ENCODE assay signal across 10 mouse cellular contexts in genomic region chr2:157715586-157716191, GRCm38 (mm10). TPM values are rescaled to one million over a fixed set of nuclear protein-coding genes. Genes with fewer than 3 reads are reported as not detected.
DNase-seq lines count a peak whose midpoint lies in the region; ATAC-seq lines count a peak whose summit lies in the region.
"Had no signal": no experiment of that assay in that cellular context is flagged by ENCODE, and none has a peak within 500 bp of the region (broad histone marks: within the 10 kb centered on the region; RNA-seq: fewer than 3 reads in every experiment).

No protein-coding gene starts in this region.

- H3K36me3 ChIP-seq in hindbrain, embryonic 14.5 days (replicated peaks; ENCODE audit: control insufficient read depth, insufficient read depth): no peaks in the 10 kb centered on the region

- 29% methylated on average over 12 of the region's 12 CpGs for WGBS in hindbrain, embryonic 14.5 days

- H3K27me3 ChIP-seq in hindbrain, embryonic 14.5 days (ENCODE audit: control insufficient read depth, insufficient read depth, low read length): no peaks in the 10 kb centered on the region

- H3K4me3 ChIP-seq in hindbrain, embryonic 14.5 days (replicated peaks; ENCODE audit: low read length): no peak overlapping the region

- H3K4me2 ChIP-seq in hindbrain, embryonic 14.5 days (replicated peaks): no peak overlapping the region

- no peaks in the 10 kb centered on the region for H3K9me3 ChIP-seq in hindbrain, embryonic 14.5 days (ENCODE audit: control insufficient read depth, low read length)

- H3K9ac ChIP-seq in hindbrain, embryonic 14.5 days: no peak overlapping the region

- no peak overlapping the region for H3K27ac ChIP-seq in hindbrain, embryonic 14.5 days
- H3K27ac ChIP-seq: macrophage had no signal

- DNase-seq in kidney, postnatal 4 days: peak; percentile 49 to 61
- no peak for DNase-seq in kidney, postnatal 36 days
- peak; percentile 23 to 39 for DNase-seq in adrenal gland, postnatal 36 days
- DNase-seq in hindbrain, embryonic 14.5 days (ENCODE audit: low spot score): peak; percentile 55
- peak; percentile 51 for DNase-seq in ovary, adult 18-20 months (ENCODE audit: low spot score)
- DNase-seq in urinary bladder, postnatal 25 days (ENCODE audit: low spot score): no peak
- DNase-seq: thymus, postnatal 4 days had no signal

- peak; percentile 65; the same call in 1 of the 2 replicates for ATAC-seq in hindbrain, embryonic 14.5 days (ENCODE audit: low FRiP score)
- no peak for ATAC-seq in megakaryocyte-erythroid progenitor cell, adult 5-6 weeks (replicated peaks; ENCODE audit: low FRiP score, low TSS enrichment, poor library complexity, severe bottlenecking)
- ATAC-seq in cerebellum, adult (ENCODE audit: insufficient number of reproducible peaks, low FRiP score, low TSS enrichment): no peak

- H3K4me1 ChIP-seq in hindbrain, embryonic 14.5 days (replicated peaks; ENCODE audit: control insufficient read depth, insufficient read depth, low read length): peaks cover 16% of the 10 kb centered on the region; the same call in 1 of the 2 replicates

RNA-seq across cellular contexts. Expression of gene Ctnnbl1, which starts 21.5 kb away (rescaled TPM):
- total RNA-seq in adrenal gland, postnatal 36 days (2021): 10 to 100 TPM; 17.6 to 18.0 TPM
- 53.3 and 59.5 TPM in 2 replicates for polyA plus RNA-seq in hindbrain, embryonic 14.5 days (2014; fragmentation: Nextera tagmentation; extraction: Ambion mirVana)
- total RNA-seq in megakaryocyte-erythroid progenitor cell, adult 5-6 weeks (2014; fragmentation: Nextera tagmentation): 23.5 and 28.1 TPM in 2 replicates
- total RNA-seq in megakaryocyte-erythroid progenitor cell, adult 5-6 weeks (2017): 36.6 and 39.6 TPM in 2 replicates

Comparison
In these comparisons a context has a peak if more than half of its experiments do, and no peak if none do; other contexts are left out.
1. DNase-seq: peak in kidney, postnatal 4 days (2 of 2), adrenal gland, postnatal 36 days (2 of 2), hindbrain, embryonic 14.5 days (single experiment) and ovary, adult 18-20 months (single experiment); none in kidney, postnatal 36 days (0 of 2) and urinary bladder, postnatal 25 days (single experiment).